Mouse (Mus musculus) bone marrow, adult 2 months (tissue): ENCODE data around the gene Iqcd. TPM values are rescaled to one million over a fixed set of nuclear protein-coding genes. Genes with fewer than 3 reads are reported as not detected.

Experiments used
- H3K27ac ChIP-seq: fragments of 200-500 bp; 2 replicates; pipeline ENCODE4 v1.5.1; 2012; ENCODE audit warnings: low read depth, mild to moderate bottlenecking, control low read depth, inconsistent platforms, low read length; ENCODE audit not compliant: control insufficient read depth, poor library complexity, insufficient read depth
- H3K4me1 ChIP-seq: fragments of 200-500 bp; 2 replicates; pipeline ENCODE4 v1.6.1; 2011; ENCODE audit warnings: low read length; ENCODE audit not compliant: control insufficient read depth, insufficient read depth
- H3K4me3 ChIP-seq: fragments of 200-500 bp; replicated peaks from 2 replicates; pipeline ENCODE3; 2011; ENCODE audit warnings: mild to moderate bottlenecking, low read depth, low read length, control low read depth; ENCODE audit not compliant: control insufficient read depth
- CTCF ChIP-seq: fragments of 200-500 bp; IDR thresholded peaks from 2 replicates; pipeline ENCODE4 v1.5.1; 2011; ENCODE audit warnings: low read length, control low read depth; ENCODE audit not compliant: control insufficient read depth, insufficient read depth
- POLR2A ChIP-seq: fragments of 200-500 bp; IDR thresholded peaks from 2 replicates; pipeline ENCODE4 v1.6.1; 2011; ENCODE audit warnings: low read depth, mild to moderate bottlenecking, control low read depth, low read length, borderline replicate concordance; ENCODE audit not compliant: control insufficient read depth
- WGBS: fragments of 180-500 bp; shearing (Covaris S2); methylation state at CpG from one replicate; pipeline ENCODE4 v1.1.7; 2018; 5-methylcytosine and 5-hydroxymethylcytosine counted together
- polyA plus RNA-seq: library from polyadenylated mRNA; stranded (reverse); fragments of >200 nt; gene quantifications from 2 replicates; pipeline ENCODE4 v1.2.4, GENCODE M21; 2011; ENCODE audit warnings: low replicate concordance; ENCODE audit not compliant: missing spikeins, insufficient read depth, insufficient read length

Iqcd gene
- polyA plus RNA-seq, 1 experiment, result 7.2 TPM

- WGBS, result 5% methylated on average over 21 of the region's 21 CpGs
- TF ChIP-seq CTCF (no peak), POLR2A (no peak; the same call in 1 of the 2 replicates)
- Histone ChIP-seq H3K4me1 (no peaks in the 10 kb centered on the region; the same call in 1 of the 2 replicates), H3K27ac (no peak overlapping the region), H3K4me3 (peak overlapping the region; percentile 51)
These were observed 60.6 kb downstream of the Iqcd start for GRCm38 (mm10) chr5:120649374-120649933.

- H3K27ac ChIP-seq, result no peak overlapping the region
- H3K4me1 ChIP-seq, result no peaks in the 10 kb centered on the region; the same call in 1 of the 2 replicates
- no peak overlapping the region for H3K4me3 ChIP-seq
- WGBS, result 25% methylated on average over 13 of the region's 13 CpGs
- TF ChIP-seq POLR2A, result no peak
- TF ChIP-seq CTCF, result no peak
These were observed 61.1 kb downstream of the Iqcd start for GRCm38 (mm10) chr5:120649938-120650337.

- no peak overlapping the region for H3K4me3 ChIP-seq
- TF ChIP-seq CTCF (no peak), POLR2A (no peak)
- H3K27ac ChIP-seq, result no peak overlapping the region
- H3K4me1 ChIP-seq, result no peaks in the 10 kb centered on the region; the same call in 1 of the 2 replicates
- WGBS, result 80% methylated on average over 5 of the region's 5 CpGs
These were observed 62.4 kb downstream of the Iqcd start for GRCm38 (mm10) chr5:120651230-120651629.

- 80% methylated on average over 28 of the region's 28 CpGs for WGBS
- TF ChIP-seq CTCF, result no peak
- 0 out of 2 replicates have a peak, but pooled peaks have one; percentile 16 for TF ChIP-seq POLR2A
These were observed 64.3 kb downstream of the Iqcd start for GRCm38 (mm10) chr5:120652915-120653701.

GRCm38 (mm10) chr5:120653873-120654272 lies 65.1 kb downstream of the Iqcd start:
- Histone ChIP-seq H3K4me3 (no peak overlapping the region), H3K27ac (no peak overlapping the region), H3K4me1 (no peaks in the 10 kb centered on the region; the same call in 1 of the 2 replicates)
- 90% methylated on average over 2 of the region's 2 CpGs for WGBS
- no peak for TF ChIP-seq CTCF
- TF ChIP-seq POLR2A, result no peak

More at GRCm38 (mm10) chr5:120652915-120653701, 64.3 kb downstream of the Iqcd start:
- H3K4me3 ChIP-seq, result no peak overlapping the region
- H3K27ac ChIP-seq, result no peak overlapping the region
- H3K4me1 ChIP-seq, result no peaks in the 10 kb centered on the region; the same call in 1 of the 2 replicates

- Histone ChIP-seq H3K4me1 (no peaks in the 10 kb centered on the region; the same call in 1 of the 2 replicates), H3K4me3 (no peak overlapping the region), H3K27ac (no peak overlapping the region)
- 81% methylated on average over 12 of the region's 12 CpGs for WGBS
- TF ChIP-seq CTCF (no peak), POLR2A (no peak)
These were observed 67.5 kb downstream of the Iqcd start for GRCm38 (mm10) chr5:120656281-120656751.

Other genes starting within 250 kb of the Iqcd start
- not detected in 2 replicates for gene Lhx5, start 157.3 kb upstream of the Iqcd start, polyA plus RNA-seq
- 11.6 and 13.0 TPM in 2 replicates for gene Sdsl, start 116.2 kb upstream of the Iqcd start, polyA plus RNA-seq
- 1.9 and 5.2 TPM in 2 replicates for gene Sds, start 112.5 kb upstream of the Iqcd start, polyA plus RNA-seq
- 2.3 and 9.9 TPM in 2 replicates for gene Plbd2, start 85.4 kb upstream of the Iqcd start, polyA plus RNA-seq
- gene Slc8b1, start 77.8 kb upstream of the Iqcd start, polyA plus RNA-seq, result 18.8 and 45.1 TPM in 2 replicates
- gene Tpcn1, start 343 bp upstream of the Iqcd start, polyA plus RNA-seq, result 34.6 and 46.7 TPM in 2 replicates
- gene Rita1, start 23.6 kb downstream of the Iqcd start, polyA plus RNA-seq, result 1.9 and 3.4 TPM in 2 replicates
- gene Ddx54, start 23.7 kb downstream of the Iqcd start, polyA plus RNA-seq, result 17.2 and 32.0 TPM in 2 replicates
- not detected in 2 replicates for gene Cfap73, start 45.2 kb downstream of the Iqcd start, polyA plus RNA-seq
- 1.6 and 4.6 TPM in 2 replicates for gene Rasal1, start 59.8 kb downstream of the Iqcd start, polyA plus RNA-seq
- 2.7 and 3.6 TPM in 2 replicates for gene Dtx1, start 122.9 kb downstream of the Iqcd start, polyA plus RNA-seq
- gene Oas2, start 160.8 kb downstream of the Iqcd start, polyA plus RNA-seq, result 12.2 and 25.1 TPM in 2 replicates
- gene Oas3, start 188.6 kb downstream of the Iqcd start, polyA plus RNA-seq, result 16.2 and 19.9 TPM in 2 replicates
- 3.7 TPM in 1 of 2 replicates, not detected in the other for gene Oas1e, start 206.5 kb downstream of the Iqcd start, polyA plus RNA-seq
- 9.1 and 12.1 TPM in 2 replicates for gene Oas1c, start 223.5 kb downstream of the Iqcd start, polyA plus RNA-seq